Mouse (Mus musculus) stomach, embryonic 15.5 days (tissue): ENCODE results near the gene Ino80b. TPM values are rescaled to one million over a fixed set of nuclear protein-coding genes. Genes with fewer than 3 reads are reported as not detected.

Source experiments
- ATAC-seq: fragments of 200-750 bp; cut with Nextera tagmentation; 2 replicates; pipeline ENCODE4 v1.8.0; 2017; ENCODE audit warnings: low read depth, moderate number of reproducible peaks, moderate TSS enrichment; ENCODE audit not compliant: insufficient read depth, low FRiP score
- H3K27ac ChIP-seq: fragments of 300-500 bp; sonication (generic); 2 replicates; pipeline ENCODE4 v1.5.1; 2015; ENCODE audit warnings: mild to moderate bottlenecking, inconsistent platforms
- H3K27me3 ChIP-seq: fragments of 300-500 bp; sonication (generic); replicated peaks from 2 replicates; pipeline ENCODE4 v1.6.1; 2015; ENCODE audit warnings: inconsistent platforms
- H3K36me3 ChIP-seq: fragments of 300-500 bp; sonication (generic); 2 replicates; pipeline ENCODE4 v1.6.1; 2015; ENCODE audit warnings: inconsistent platforms
- H3K4me1 ChIP-seq: fragments of 300-500 bp; sonication (generic); 2 replicates; pipeline ENCODE4 v1.6.1; 2015; ENCODE audit warnings: inconsistent platforms
- H3K4me2 ChIP-seq: fragments of 300-500 bp; sonication (generic); 2 replicates; pipeline ENCODE4 v1.6.1; 2015; ENCODE audit warnings: mild to moderate bottlenecking, inconsistent platforms
- H3K4me3 ChIP-seq: fragments of 300-500 bp; sonication (generic); replicated peaks from 2 replicates; pipeline ENCODE4 v1.5.1; 2015; ENCODE audit warnings: inconsistent platforms
- H3K9ac ChIP-seq: fragments of 300-500 bp; sonication (generic); 2 replicates; pipeline ENCODE4 v1.6.1; 2015; ENCODE audit warnings: inconsistent platforms
- H3K9me3 ChIP-seq: fragments of 300-500 bp; sonication (generic); 2 replicates; pipeline ENCODE4 v1.6.1; 2016; ENCODE audit warnings: inconsistent platforms
- WGBS: fragments of 180-500 bp; shearing (Covaris S2); methylation state at CpG from one replicate; pipeline ENCODE4 v1.1.7; 2015; 5-methylcytosine and 5-hydroxymethylcytosine counted together
- polyA plus RNA-seq: library from polyadenylated mRNA; unstranded; fragments of >200 nt; fragmentation: Nextera tagmentation; extraction: Ambion mirVana; gene quantifications from 2 replicates; pipeline ENCODE4 v1.2.1, GENCODE M21; 2015

Ino80b gene
- polyA plus RNA-seq, 1 experiment from 2014 or later: 11.4 TPM

DNA sequence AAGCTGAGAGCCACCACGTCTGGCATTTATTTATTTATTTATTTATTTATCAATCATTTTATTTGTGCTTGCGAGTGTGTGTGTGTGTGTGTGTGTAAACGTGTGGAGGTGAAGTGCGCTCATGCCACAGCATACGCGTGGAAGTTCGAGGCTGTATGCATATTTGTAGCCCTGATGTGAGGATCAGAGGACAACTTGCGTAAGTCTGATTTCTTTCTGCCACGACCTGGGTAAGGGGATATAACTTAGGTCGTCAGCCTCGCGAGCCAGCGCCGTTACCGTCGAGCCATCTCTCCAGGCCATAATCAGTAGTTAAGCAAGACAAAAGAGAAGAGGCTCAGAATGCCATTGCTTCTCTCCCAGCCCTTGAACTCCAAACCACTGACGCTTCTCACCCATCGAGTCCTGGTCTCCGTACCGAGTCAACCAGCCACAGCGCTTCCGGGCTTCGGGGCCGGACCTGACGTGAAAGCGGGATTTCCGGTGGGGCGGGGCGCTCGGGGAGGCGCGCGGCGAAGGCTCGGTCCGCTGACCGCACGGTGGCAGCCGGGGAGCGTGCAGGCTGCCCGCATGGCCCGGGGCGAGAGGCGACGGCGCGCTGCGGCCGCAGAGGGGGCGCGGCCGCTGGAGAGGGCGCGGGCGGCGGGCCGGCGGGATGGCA, 10.1 kb downstream of the Ino80b start, which contains the start of gene Mogs:
Gene Mogs (plus strand): TSS at position 486 of the 661 bp plus-strand sequence.
- Histone ChIP-seq H3K27ac (peak within 1 kb of the TSS; percentile 86), H3K9ac (peak within 1 kb of the TSS; percentile 66), H3K4me1 (peaks cover 34% of the 10 kb centered on the region), H3K9me3 (no peaks in the 10 kb centered on the region), H3K4me3 (peak within 1 kb of the TSS; percentile 68), H3K4me2 (peak within 1 kb of the TSS; percentile 88), H3K27me3 (no peaks in the 10 kb centered on the region), H3K36me3 (peaks cover 18% of the 10 kb centered on the region)
- ATAC-seq: peak; percentile 90
- WGBS: under 1% methylated on average over 55 of the region's 58 CpGs

DNA sequence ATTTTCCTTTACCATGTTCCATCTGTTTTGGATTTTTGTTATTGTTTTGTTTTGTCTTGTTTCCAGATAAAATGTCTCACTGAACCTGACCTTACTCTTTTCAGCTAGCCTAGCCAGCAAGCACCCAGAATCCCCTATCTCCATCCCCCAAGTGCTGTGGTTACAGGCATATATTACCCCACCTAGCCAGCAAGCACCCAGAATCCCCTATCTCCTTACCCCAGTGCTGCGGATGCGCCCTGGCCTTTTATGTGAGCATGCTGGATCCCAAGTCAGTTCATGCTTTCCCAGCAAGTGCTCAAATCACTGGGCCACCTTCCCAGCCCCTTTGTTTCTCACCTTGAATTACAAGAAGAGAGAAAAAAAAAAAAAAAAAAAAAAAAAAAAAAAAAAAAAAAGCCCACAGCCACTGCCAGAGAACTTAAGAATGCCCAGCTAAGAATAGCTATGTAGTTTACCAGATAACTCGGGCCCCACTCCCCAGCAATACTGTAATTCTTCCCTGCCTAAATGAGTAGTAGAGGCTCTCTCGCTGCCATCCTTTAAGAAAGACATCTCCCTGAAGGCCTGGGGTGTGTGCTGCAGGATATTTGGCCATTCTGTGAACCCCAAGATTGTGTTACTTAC, 13.6 kb downstream of the Ino80b start:
- Histone ChIP-seq H3K27ac (no peak overlapping the region), H3K4me2 (no peak overlapping the region), H3K9me3 (no peaks in the 10 kb centered on the region), H3K36me3 (peaks cover under 1% of the 10 kb centered on the region; the same call in 1 of the 2 replicates), H3K9ac (no peak overlapping the region), H3K27me3 (no peaks in the 10 kb centered on the region), H3K4me3 (no peak overlapping the region), H3K4me1 (peaks cover 31% of the 10 kb centered on the region)
- WGBS: 82% methylated on average over 4 of the region's 4 CpGs
- ATAC-seq: no peak

DNA sequence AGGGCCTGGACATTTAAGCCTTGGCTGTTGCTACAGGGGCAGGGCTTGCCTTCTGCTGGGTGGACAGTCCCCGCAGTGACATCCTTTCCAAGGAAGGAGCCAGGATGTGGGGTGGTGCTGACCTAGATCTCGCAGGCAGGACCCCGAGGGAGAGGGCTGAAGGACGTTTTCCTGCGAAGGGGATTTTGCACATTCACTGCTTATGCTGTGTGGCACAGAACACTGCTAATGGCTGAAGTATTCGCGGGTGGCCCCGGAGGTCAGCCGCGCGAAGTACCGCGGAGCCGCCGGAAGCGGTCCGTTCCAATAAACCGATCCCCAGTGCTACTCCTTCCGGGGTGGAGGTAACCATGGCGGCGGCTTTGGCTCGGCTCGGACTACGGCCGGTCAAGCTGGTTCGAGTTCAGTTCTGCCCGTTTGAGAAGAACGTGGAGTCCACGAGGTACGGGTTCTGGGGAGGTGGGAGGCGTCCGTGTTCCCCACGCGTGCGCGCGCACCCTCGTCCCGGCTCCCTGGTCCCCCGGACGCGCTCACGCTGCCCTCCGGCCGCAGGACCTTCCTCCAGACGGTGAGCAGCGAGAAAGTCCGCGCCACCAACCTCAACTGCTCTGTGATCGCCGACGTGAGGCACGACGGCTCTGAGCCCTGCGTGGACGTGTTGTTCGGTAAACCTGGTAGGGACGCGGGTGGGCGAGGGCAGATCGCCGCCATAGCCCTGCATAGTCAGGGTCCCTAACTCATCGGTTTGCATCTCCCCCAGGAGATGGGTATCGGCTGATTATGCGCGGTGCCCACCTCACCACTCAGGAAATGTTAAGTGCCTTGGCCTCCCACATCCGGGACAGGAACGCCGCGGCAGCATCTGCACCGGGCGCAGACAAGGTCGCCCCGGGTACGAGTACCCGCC, 16.2 kb downstream of the Ino80b start, which contains the start of gene Mrpl53:
Gene Mrpl53 (plus strand): TSS at position 279 of the 907 bp plus-strand sequence.
- WGBS: under 1% methylated on average over 76 of the region's 76 CpGs
- H3K4me2 ChIP-seq: peak within 1 kb of the TSS; percentile 91
- peaks cover 18% of the 10 kb centered on the region for H3K4me1 ChIP-seq
- H3K27me3 ChIP-seq: no peaks in the 10 kb centered on the region
- peak; percentile 88 for ATAC-seq
- H3K4me3 ChIP-seq: peak within 1 kb of the TSS; percentile 88
- peak within 1 kb of the TSS; percentile 85 for H3K27ac ChIP-seq
- no peaks in the 10 kb centered on the region for H3K36me3 ChIP-seq
- peak within 1 kb of the TSS; percentile 94 for H3K9ac ChIP-seq
- no peaks in the 10 kb centered on the region for H3K9me3 ChIP-seq

DNA sequence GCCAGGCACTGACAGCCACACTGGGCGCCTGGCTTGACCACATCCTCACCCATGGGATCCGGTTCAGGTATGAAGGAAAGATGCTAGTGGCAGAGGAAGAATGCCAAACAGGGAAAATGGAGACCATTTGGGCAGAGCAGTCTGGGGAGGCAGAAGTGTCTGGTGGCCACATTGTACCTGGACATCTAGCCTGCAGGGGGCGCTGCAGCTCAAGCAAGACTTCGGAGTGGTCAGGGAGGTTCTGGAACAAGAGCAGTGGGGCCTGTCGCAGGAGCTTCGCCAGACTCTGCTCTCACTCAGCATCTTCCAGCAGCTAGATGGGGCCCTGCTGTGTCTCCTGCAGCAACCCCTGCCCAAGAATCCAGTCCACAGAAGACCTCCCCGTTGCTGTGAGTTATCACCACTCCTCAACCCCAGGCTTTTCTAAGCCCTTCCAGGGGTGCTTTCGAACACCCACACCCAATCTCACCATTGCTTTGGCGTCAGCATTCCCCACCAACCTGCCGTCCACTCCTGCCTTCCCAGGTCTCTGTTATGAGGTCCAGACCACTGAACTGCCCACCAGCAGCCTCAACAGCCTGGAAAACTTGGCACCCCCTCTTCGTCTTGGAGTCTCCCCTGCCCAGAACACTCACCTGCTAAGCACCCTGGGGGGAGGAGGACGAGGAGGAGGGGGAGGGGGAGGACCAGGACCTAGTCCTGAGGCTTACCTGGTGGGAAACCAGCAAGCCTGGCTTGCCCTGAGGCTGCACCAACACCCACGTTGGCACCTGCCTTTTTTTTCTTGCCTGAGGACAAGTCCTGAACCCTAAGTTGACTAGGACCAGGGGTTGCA, 17.4 kb downstream of the Ino80b start:
- Histone ChIP-seq H3K9ac (peak overlapping the region; percentile 94; the same call in 1 of the 2 replicates), H3K27ac (peak overlapping the region; percentile 85; the same call in 1 of the 2 replicates), H3K9me3 (no peaks in the 10 kb centered on the region), H3K4me2 (peak overlapping the region; percentile 91), H3K27me3 (no peaks in the 10 kb centered on the region), H3K36me3 (no peaks in the 10 kb centered on the region), H3K4me3 (peak overlapping the region; percentile 88), H3K4me1 (peaks cover 25% of the 10 kb centered on the region)
- WGBS: 36% methylated on average over 13 of the region's 13 CpGs
- no peak for ATAC-seq

DNA sequence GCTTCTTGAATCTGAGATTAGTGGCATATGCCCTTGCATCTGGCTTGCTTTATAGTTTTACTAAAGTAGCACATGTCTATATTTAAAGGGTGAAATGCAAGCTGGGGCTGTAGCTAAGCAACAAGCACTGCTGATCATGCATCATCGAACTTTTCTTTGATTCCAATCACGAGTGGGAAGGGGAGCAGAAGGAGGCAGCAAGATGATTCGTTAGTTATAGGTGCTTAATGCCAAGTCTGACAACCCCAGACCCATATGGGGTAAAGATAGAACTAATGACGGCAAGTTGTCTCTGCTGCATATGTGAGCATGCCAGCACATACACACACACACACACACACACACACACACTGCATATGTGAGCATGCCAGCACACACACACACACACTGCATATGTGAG, 21.1 kb downstream of the Ino80b start:
- Histone ChIP-seq H3K9me3 (no peaks in the 10 kb centered on the region), H3K4me1 (peaks cover 31% of the 10 kb centered on the region), H3K27ac (no peak overlapping the region), H3K36me3 (no peaks in the 10 kb centered on the region), H3K4me2 (no peak overlapping the region), H3K27me3 (no peaks in the 10 kb centered on the region), H3K4me3 (no peak overlapping the region), H3K9ac (no peak overlapping the region)
- WGBS: 84% methylated on average over 4 of the region's 4 CpGs
- ATAC-seq: no peak

DNA sequence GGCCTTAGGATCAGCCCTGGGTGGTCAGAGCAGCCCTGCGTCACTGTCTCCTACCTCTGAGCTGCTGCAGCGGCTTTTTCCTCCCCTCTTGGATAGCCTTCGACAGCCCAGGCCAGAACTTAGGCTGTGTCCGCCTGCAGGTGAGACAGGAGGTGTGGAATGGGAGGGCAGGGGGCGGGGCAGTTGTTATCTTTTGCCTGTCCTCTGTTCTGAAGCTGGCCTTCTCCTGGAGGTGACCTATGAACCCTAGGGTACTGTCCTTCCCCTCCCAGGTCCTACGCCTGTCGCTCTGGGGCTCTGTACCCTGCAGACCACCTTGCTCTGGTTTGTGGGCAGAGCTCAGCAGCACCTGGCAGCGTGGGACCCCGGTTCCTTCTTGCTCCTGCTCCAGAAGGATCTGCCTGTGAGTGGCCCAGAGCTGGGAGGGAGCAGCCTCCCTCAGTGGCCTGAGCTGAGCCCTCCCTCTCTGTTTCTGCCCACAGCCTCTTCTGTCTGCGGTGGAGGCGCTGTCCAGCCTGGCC, 22.0 kb downstream of the Ino80b start:
- Histone ChIP-seq H3K27me3 (no peaks in the 10 kb centered on the region), H3K9ac (no peak overlapping the region), H3K36me3 (no peaks in the 10 kb centered on the region), H3K4me1 (peaks cover 27% of the 10 kb centered on the region), H3K27ac (no peak overlapping the region), H3K4me3 (peak overlapping the region; percentile 73; the same call in 1 of the 2 replicates), H3K4me2 (peak overlapping the region; percentile 99), H3K9me3 (no peaks in the 10 kb centered on the region)
- 49% methylated on average over 11 of the region's 11 CpGs for WGBS
- no peak for ATAC-seq

DNA sequence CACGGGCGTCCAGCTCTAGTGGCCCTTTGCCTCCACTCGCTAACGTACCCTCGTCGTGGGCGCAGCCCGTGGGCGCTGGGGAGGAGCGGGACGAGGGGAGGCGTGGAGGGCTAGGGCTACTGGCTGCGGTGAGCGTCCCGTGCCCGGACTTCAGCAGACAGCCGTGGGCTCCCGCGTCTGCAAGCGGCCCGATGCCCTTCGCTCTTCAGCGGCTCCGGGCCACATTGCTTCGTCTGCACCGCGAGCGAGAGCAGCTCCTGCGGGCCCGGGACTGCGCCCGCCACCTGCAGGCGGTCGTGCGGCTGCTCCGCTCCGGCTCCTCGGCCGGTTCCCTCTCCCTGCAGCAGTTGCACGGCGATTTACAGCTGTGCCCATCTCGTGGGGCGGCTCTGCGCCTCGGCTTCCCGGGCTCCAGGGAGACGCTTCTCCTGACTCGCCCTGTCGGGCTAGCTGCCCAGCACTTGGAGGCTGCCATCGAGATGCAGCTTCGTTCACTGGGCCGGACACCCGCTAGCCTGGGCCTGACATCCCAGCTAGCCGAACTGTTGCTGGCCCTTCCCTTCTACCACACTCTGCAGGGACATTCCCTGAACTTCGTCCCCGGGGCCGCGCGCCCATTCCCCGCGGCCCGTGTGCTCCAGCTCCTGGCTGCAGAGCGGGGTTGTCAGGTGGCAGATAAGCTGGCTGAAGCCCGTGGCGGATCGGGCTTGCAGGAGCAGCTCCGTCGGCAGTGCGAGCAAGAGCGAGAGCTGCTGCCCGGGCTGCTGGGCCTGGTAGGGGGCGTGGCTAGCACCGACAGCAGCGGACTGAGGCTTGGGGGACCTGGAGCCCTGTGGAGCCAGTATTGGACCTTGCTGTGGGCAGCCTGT, 23.3 kb downstream of the Ino80b start:
- Histone ChIP-seq H3K9me3 (no peaks in the 10 kb centered on the region), H3K27me3 (no peaks in the 10 kb centered on the region), H3K27ac (peak overlapping the region; percentile 85), H3K36me3 (no peaks in the 10 kb centered on the region), H3K4me1 (peaks cover 19% of the 10 kb centered on the region), H3K4me2 (peak overlapping the region; percentile 99), H3K4me3 (peak overlapping the region; percentile 73), H3K9ac (peak overlapping the region; percentile 70)
- ATAC-seq: peak; percentile 70; the same call in 1 of the 2 replicates
- under 1% methylated on average over 74 of the region's 74 CpGs for WGBS

DNA sequence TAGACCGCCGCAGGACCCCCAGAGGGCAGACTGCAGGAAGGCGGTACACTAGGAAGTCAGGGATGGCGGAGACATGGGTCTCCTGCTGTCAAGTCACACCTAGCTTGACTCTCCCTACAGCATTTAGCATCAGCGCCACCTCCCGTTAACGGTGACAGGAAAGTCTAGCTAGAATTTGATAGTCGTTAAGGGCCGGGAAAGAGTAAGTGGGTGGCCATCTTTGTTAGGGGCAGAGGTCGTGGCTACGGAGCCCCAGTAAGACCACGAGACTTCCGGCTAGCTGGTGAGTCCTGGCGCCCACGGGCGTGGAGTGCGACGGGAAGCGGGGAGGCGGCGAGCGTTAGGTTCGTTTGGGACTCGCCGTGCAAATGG, 23.9 kb downstream of the Ino80b start, which contains the start of the genes Ccdc142 and Gm42688:
Gene Ccdc142 (plus strand): TSS at position 286 of the 372 bp plus-strand sequence.
Gene Gm42688 (plus strand): TSS at position 302 of the 372 bp plus-strand sequence.
- peak within 1 kb of the TSS; percentile 73 for H3K4me3 ChIP-seq
- H3K4me1 ChIP-seq: peaks cover 19% of the 10 kb centered on the region
- H3K36me3 ChIP-seq: no peaks in the 10 kb centered on the region
- WGBS: 0% methylated on average over 25 of the region's 25 CpGs
- peak within 1 kb of the TSS; percentile 70 for H3K9ac ChIP-seq
- ATAC-seq: peak; percentile 88
- H3K9me3 ChIP-seq: no peaks in the 10 kb centered on the region
- peak within 1 kb of the TSS; percentile 85 for H3K27ac ChIP-seq
- peak within 1 kb of the TSS; percentile 99 for H3K4me2 ChIP-seq
- no peaks in the 10 kb centered on the region for H3K27me3 ChIP-seq

DNA sequence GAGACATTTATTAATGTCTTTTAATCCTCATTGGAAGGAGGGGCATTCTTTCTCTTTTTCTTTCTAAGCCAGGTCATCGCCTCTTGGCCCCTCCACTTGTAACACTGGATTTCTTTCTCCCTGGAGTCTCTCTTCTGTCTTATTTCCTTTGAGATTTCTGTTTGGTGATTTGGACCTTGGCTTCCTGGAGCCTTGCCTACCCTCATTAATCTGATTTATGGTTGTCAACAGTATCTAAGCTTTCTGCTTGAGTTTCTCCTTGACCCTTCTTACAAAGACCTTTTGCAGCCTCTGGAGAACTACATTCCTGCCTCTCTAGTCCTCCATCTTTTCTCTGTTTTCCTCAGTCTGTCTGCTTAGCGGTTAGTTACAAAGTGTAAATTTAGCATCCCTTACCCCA, 26.8 kb downstream of the Ino80b start:
- no peak for ATAC-seq
- H3K36me3 ChIP-seq: no peaks in the 10 kb centered on the region
- H3K27me3 ChIP-seq: 0 out of 2 replicates have a peak, but pooled peaks cover 10% of the 10 kb centered on the region
- H3K27ac ChIP-seq: no peak overlapping the region
- peaks cover 17% of the 10 kb centered on the region for H3K4me1 ChIP-seq
- no peak overlapping the region for H3K4me3 ChIP-seq
- 48% methylated on average over 2 of the region's 2 CpGs for WGBS
- no peak overlapping the region for H3K9ac ChIP-seq
- H3K4me2 ChIP-seq: no peak overlapping the region
- no peaks in the 10 kb centered on the region for H3K9me3 ChIP-seq

DNA sequence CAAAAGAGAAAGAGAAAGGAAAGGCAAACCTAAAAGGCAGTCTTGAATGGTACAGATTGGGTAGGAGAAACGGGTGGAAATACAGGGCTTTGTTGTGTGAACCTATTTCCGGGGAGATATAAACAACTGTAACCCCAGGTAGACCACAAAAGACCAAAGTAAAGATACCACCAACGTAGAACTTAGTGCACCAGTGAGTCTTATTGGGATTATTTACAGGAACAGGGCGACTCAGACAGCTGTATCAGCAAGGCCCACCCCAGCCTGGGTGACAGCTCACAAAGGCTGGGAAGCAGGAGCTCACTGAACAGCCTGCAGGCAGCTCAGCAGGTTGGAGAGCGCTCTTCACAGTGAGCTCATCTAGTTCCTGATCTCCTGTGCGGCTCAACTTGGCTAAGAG, 29.3 kb downstream of the Ino80b start:
- peaks cover 10% of the 10 kb centered on the region; the same call in 1 of the 2 replicates for H3K27me3 ChIP-seq
- no peak overlapping the region for H3K4me3 ChIP-seq
- H3K4me2 ChIP-seq: no peak overlapping the region
- H3K9me3 ChIP-seq: no peaks in the 10 kb centered on the region
- no peak for ATAC-seq
- H3K9ac ChIP-seq: no peak overlapping the region
- H3K36me3 ChIP-seq: no peaks in the 10 kb centered on the region
- peaks cover 2% of the 10 kb centered on the region; the same call in 1 of the 2 replicates for H3K4me1 ChIP-seq
- WGBS: 42% methylated on average over 6 of the region's 6 CpGs
- H3K27ac ChIP-seq: no peak overlapping the region
